Mouse (Mus musculus) gastrocnemius, postnatal 36 days (tissue): ENCODE results near the gene Gm38431. TPM values are rescaled to one million over a fixed set of nuclear protein-coding genes. Genes with fewer than 3 reads are reported as not detected.

Experiments used
- DNase-seq, 2 experiments: peaks; one replicate each; pipeline ENCODE4 v3.0.0; 2022
- intact Hi-C: fragments of 180-260 bp; cut with DNase I; formaldehyde crosslinking; loops from one replicate; pipeline ENCODE4 v1.15.1; 2025
- long read RNA-seq, 2 experiments: library from polyadenylated mRNA; stranded (forward); transcript quantifications; one replicate each; pipeline ENCODE4 v2.0.0; 2021
- total RNA-seq, 2 experiments: library from RNA; stranded (reverse); gene quantifications; 2 replicates each; pipeline ENCODE4 v1.2.3; 2021

Gm38431 gene
- 1 to 10 TPM; 1.6 TPM for total RNA-seq
- long read RNA-seq, experiment 1 = 0 reads
- long read RNA-seq, experiment 2, partial matches to known transcripts = 2 of 2 reads
- long read RNA-seq, experiment 2, other reads (novel, unspliced or antisense) = 0 of 2 reads

- DNase-seq = peak; percentile 93 to 98
- intact Hi-C loops = loop anchor here (5.0 kb wide), 1 partner anchor 35 kb away; no protein-coding TSS in a partner anchor
Observed at GRCm38 (mm10) chr9:21091707-21092320, at the start of gene Gm38431, which contains the start of gene Raver1. Gene Gm38431, minus strand, starts transcription at chr9:21091997. Gene Raver1, minus strand, starts transcription at chr9:21092008.

GRCm38 (mm10) chr9:21138386-21138785 lies 46.6 kb upstream of the Gm38431 start:
- intact Hi-C loops = loop anchor here (5.0 kb wide), 1 partner anchor 106 kb away; the partner anchor contains the start of gene Icam5
- no peak for DNase-seq

- intact Hi-C loops = loop anchor here (5.0 kb wide), 1 partner anchor 105 kb away; the partner anchor contains the start of gene Icam5
- peak in 1 of 2 experiments; percentile 27 for DNase-seq
Observed at GRCm38 (mm10) chr9:21137229-21137628, 45.4 kb upstream of the Gm38431 start.

- DNase-seq = no peak
- intact Hi-C loops = loop anchor here (5.0 kb wide), 1 partner anchor 104 kb away; the partner anchor contains the start of gene Icam5
Observed at GRCm38 (mm10) chr9:21136401-21136800, 44.6 kb upstream of the Gm38431 start.

GRCm38 (mm10) chr9:21135941-21136381 lies 44.2 kb upstream of the Gm38431 start:
- intact Hi-C loops = loop anchor here (2.0 to 5.0 kb wide), 2 partner anchors 104 to 233 kb away; partner anchors contain the start of gene Icam5
- no peak for DNase-seq

- intact Hi-C loops = loop anchor here (2.0 to 5.0 kb wide), 2 partner anchors 103 to 233 kb away; partner anchors contain the start of gene Icam5
- no peak for DNase-seq
Observed at GRCm38 (mm10) chr9:21135329-21135890, 43.6 kb upstream of the Gm38431 start.

- DNase-seq = peak; percentile 51 to 53
- intact Hi-C loops = loop anchor here (2.0 to 5.0 kb wide), 2 partner anchors 102 to 232 kb away; partner anchors contain the start of gene Icam5
Observed at GRCm38 (mm10) chr9:21134595-21135328, 43.0 kb upstream of the Gm38431 start.

GRCm38 (mm10) chr9:21133064-21133707 lies 41.4 kb upstream of the Gm38431 start:
- no peak for DNase-seq
- intact Hi-C loops = no loop called here

- DNase-seq = no peak
- intact Hi-C loops = no loop called here
Observed at GRCm38 (mm10) chr9:21132102-21132775, 40.4 kb upstream of the Gm38431 start.

GRCm38 (mm10) chr9:21131059-21131956 lies 39.5 kb upstream of the Gm38431 start, which contains the start of gene Tyk2:
Gene Tyk2, minus strand, starts transcription at chr9:21131243.
- intact Hi-C loops = no loop called here
- peak; percentile 79 to 89 for DNase-seq

- DNase-seq = no peak
- intact Hi-C loops = loop anchor here (5.0 kb wide), 1 partner anchor 34 kb away; the partner anchor contains the start of genes Gm38431 and Raver1
Observed at GRCm38 (mm10) chr9:21126259-21126627, 34.4 kb upstream of the Gm38431 start.

GRCm38 (mm10) chr9:21125502-21126258 lies 33.9 kb upstream of the Gm38431 start:
- DNase-seq = no peak
- intact Hi-C loops = loop anchor here (5.0 kb wide), 1 partner anchor 33 kb away; the partner anchor contains the start of genes Gm38431 and Raver1

- no peak for DNase-seq
- intact Hi-C loops = loop anchor here (5.0 kb wide), 1 partner anchor 33 kb away; the partner anchor contains the start of genes Gm38431 and Raver1
Observed at GRCm38 (mm10) chr9:21124837-21125236, 33.0 kb upstream of the Gm38431 start.

- DNase-seq = no peak
- intact Hi-C loops = no loop called here
Observed at GRCm38 (mm10) chr9:21121483-21121882, 29.7 kb upstream of the Gm38431 start.

- intact Hi-C loops = no loop called here
Observed at GRCm38 (mm10) chr9:21117073-21117472, 25.3 kb upstream of the Gm38431 start.

GRCm38 (mm10) chr9:21115105-21115504 lies 23.3 kb upstream of the Gm38431 start:
- DNase-seq = no peak
- intact Hi-C loops = no loop called here

More at GRCm38 (mm10) chr9:21117073-21117472, 25.3 kb upstream of the Gm38431 start:
- DNase-seq = no peak

GRCm38 (mm10) chr9:21114190-21114589 lies 22.4 kb upstream of the Gm38431 start:
- no peak for DNase-seq
- intact Hi-C loops = no loop called here
